Mouse (Mus musculus): ENCODE measurements at regions not wholly inside any gene's neighbourhood (a gene's known extent, or its start where the extent isn't known, plus 50 kb on each side); places are given as distances from the start of the nearest gene placed in this dataset.

DNA sequence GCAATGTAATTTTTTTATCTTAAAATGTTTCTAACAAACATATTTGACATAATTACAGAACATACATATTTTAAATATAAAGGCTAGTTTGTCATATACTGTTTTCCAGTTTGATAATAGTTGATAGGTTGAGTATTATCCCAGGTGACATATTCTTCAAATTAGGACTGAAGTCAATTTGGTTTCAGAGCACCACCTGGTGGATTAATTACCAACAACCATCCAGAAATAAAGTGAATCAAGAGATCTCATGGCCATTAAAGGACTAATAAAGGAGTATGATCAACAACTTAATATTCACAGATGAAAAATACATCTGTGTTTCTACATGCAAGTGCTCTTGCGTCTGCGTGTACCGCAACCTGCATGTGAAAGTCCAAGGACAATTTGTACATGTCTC, 50.3 kb upstream of the Nmu start:
- TF ChIP-seq CTCF (IDR thresholded peaks at IDR 0.05): peak; percentile 78
- Histone ChIP-seq H3K4me2 (ENCODE audit: low read depth, low read length, poor library complexity, severe bottlenecking) (no peak overlapping the region), H3K9ac (replicated peaks; ENCODE audit: low read length, poor library complexity, severe bottlenecking) (no peak overlapping the region), H3K4me1 (ENCODE audit: insufficient read depth, low read length) (no peaks in the 10 kb centered on the region), H3K9me3 (ENCODE audit: low read length) (no peaks in the 10 kb centered on the region), H3K4me3 (ENCODE audit: low read depth, low read length) (no peak overlapping the region), H3K27me3 (ENCODE audit: insufficient read depth, low read length) (no peaks in the 10 kb centered on the region), H3K27ac (ENCODE audit: low read depth, low read length) (no peak overlapping the region), H3K36me3 (ENCODE audit: insufficient read depth, low read length) (no peaks in the 10 kb centered on the region)
- DNase-seq (ENCODE audit: low spot score) (peak; percentile 55), ATAC-seq (ENCODE audit: low FRiP score) (no peak)
- WGBS: 91% methylated on average over 3 of the region's 3 CpGs

DNA sequence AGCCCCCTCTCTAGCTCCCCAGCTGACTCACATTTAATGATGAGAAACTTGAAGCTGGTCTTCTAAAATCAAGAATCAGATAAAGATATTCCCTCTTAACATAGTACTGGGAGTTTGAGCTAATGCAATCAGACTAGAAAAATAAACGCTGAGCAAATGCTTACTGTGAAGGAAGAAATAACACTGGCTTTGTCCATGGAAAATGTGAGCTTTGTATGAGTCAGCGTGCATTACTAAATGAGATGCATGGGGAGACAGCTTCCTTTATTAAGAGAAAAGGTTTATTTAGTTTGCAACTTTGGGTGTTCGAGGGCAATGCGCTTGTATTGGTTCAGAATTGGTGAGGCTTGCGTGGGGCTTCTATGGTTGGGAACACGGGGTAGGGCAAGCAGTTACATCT, 52.7 kb upstream of the Nmu start:
- Histone ChIP-seq H3K27ac (ENCODE audit: low read depth, low read length) (no peak overlapping the region), H3K9ac (replicated peaks; ENCODE audit: low read length, poor library complexity, severe bottlenecking) (no peak overlapping the region), H3K36me3 (ENCODE audit: insufficient read depth, low read length) (no peaks in the 10 kb centered on the region), H3K27me3 (ENCODE audit: insufficient read depth, low read length) (no peaks in the 10 kb centered on the region), H3K4me1 (ENCODE audit: insufficient read depth, low read length) (no peaks in the 10 kb centered on the region), H3K4me3 (ENCODE audit: low read depth, low read length) (no peak overlapping the region), H3K4me2 (ENCODE audit: low read depth, low read length, poor library complexity, severe bottlenecking) (no peak overlapping the region), H3K9me3 (ENCODE audit: low read length) (no peaks in the 10 kb centered on the region)
- ATAC-seq (ENCODE audit: low FRiP score) (no peak), DNase-seq (ENCODE audit: low spot score) (no peak)
- 80% methylated on average over 6 of the region's 6 CpGs for WGBS
- no peak for TF ChIP-seq CTCF (IDR thresholded peaks at IDR 0.05)

GRCm38 (mm10) chr5:76417137-76417536, 53.5 kb upstream of the Nmu start:
- no peak overlapping the region for H3K27ac ChIP-seq (ENCODE audit: low read depth, low read length)
- H3K9ac ChIP-seq (replicated peaks; ENCODE audit: low read length, poor library complexity, severe bottlenecking): no peak overlapping the region
- 77% methylated on average over 4 of the region's 4 CpGs for WGBS
- TF ChIP-seq CTCF (IDR thresholded peaks at IDR 0.05): no peak
- H3K27me3 ChIP-seq (ENCODE audit: insufficient read depth, low read length): no peaks in the 10 kb centered on the region
- no peaks in the 10 kb centered on the region for H3K36me3 ChIP-seq (ENCODE audit: insufficient read depth, low read length)
- no peak for DNase-seq (ENCODE audit: low spot score)
- no peak overlapping the region for H3K4me2 ChIP-seq (ENCODE audit: low read depth, low read length, poor library complexity, severe bottlenecking)
- no peaks in the 10 kb centered on the region for H3K9me3 ChIP-seq (ENCODE audit: low read length)
- no peaks in the 10 kb centered on the region for H3K4me1 ChIP-seq (ENCODE audit: insufficient read depth, low read length)
- H3K4me3 ChIP-seq (ENCODE audit: low read depth, low read length): no peak overlapping the region
- no peak for ATAC-seq (ENCODE audit: low FRiP score)

GRCm38 (mm10) chr5:76418901-76419823, 55.6 kb upstream of the Nmu start:
- Histone ChIP-seq H3K4me2 (ENCODE audit: low read depth, low read length, poor library complexity, severe bottlenecking) (no peak overlapping the region), H3K9ac (replicated peaks; ENCODE audit: low read length, poor library complexity, severe bottlenecking) (no peak overlapping the region), H3K9me3 (ENCODE audit: low read length) (no peaks in the 10 kb centered on the region), H3K27me3 (ENCODE audit: insufficient read depth, low read length) (no peaks in the 10 kb centered on the region), H3K27ac (ENCODE audit: low read depth, low read length) (no peak overlapping the region), H3K4me1 (ENCODE audit: insufficient read depth, low read length) (no peaks in the 10 kb centered on the region), H3K4me3 (ENCODE audit: low read depth, low read length) (no peak overlapping the region), H3K36me3 (ENCODE audit: insufficient read depth, low read length) (no peaks in the 10 kb centered on the region)
- 77% methylated on average over 17 of the region's 17 CpGs for WGBS
- no peak for ATAC-seq (ENCODE audit: low FRiP score)
- TF ChIP-seq CTCF (IDR thresholded peaks at IDR 0.05): no peak
- no peak for DNase-seq (ENCODE audit: low spot score)

- Histone ChIP-seq H3K27me3 (ENCODE audit: insufficient read depth, low read length) (no peaks in the 10 kb centered on the region), H3K9me3 (ENCODE audit: low read length) (no peaks in the 10 kb centered on the region), H3K4me3 (ENCODE audit: low read depth, low read length) (no peak overlapping the region), H3K9ac (replicated peaks; ENCODE audit: low read length, poor library complexity, severe bottlenecking) (no peak overlapping the region), H3K36me3 (ENCODE audit: insufficient read depth, low read length) (no peaks in the 10 kb centered on the region), H3K4me1 (ENCODE audit: insufficient read depth, low read length) (no peaks in the 10 kb centered on the region), H3K27ac (ENCODE audit: low read depth, low read length) (no peak overlapping the region), H3K4me2 (ENCODE audit: low read depth, low read length, poor library complexity, severe bottlenecking) (no peak overlapping the region)
- WGBS: 97% methylated on average over 1 of the region's 1 CpGs
- ATAC-seq (ENCODE audit: low FRiP score) (no peak), DNase-seq (ENCODE audit: low spot score) (no peak)
- no peak for TF ChIP-seq CTCF (IDR thresholded peaks at IDR 0.05)
These were observed 56.3 kb upstream of the Nmu start for GRCm38 (mm10) chr5:76419841-76420240.

DNA sequence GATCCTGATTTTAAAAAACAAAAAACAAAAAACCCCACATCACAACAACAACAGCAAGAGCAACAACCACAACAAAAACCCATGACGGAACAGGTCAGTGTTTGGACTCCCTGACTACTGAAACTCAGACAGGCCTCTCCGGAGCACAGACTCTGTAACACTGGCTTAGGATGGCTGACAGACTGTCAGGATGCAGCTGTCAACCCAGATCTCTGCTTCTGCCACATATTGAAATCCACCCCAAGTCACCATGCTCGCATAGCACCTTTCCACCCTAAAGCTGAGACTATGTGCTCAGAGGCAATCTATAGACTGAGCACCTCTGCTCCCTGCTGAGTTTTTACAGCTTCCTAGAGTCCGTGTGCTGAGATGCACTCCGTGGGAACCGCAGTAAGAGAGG, 57.0 kb upstream of the Nmu start:
- WGBS: 87% methylated on average over 6 of the region's 6 CpGs
- no peak overlapping the region for H3K4me2 ChIP-seq (ENCODE audit: low read depth, low read length, poor library complexity, severe bottlenecking)
- H3K4me1 ChIP-seq (ENCODE audit: insufficient read depth, low read length): no peaks in the 10 kb centered on the region
- H3K9me3 ChIP-seq (ENCODE audit: low read length): no peaks in the 10 kb centered on the region
- DNase-seq (ENCODE audit: low spot score): no peak
- no peaks in the 10 kb centered on the region for H3K36me3 ChIP-seq (ENCODE audit: insufficient read depth, low read length)
- H3K4me3 ChIP-seq (ENCODE audit: low read depth, low read length): no peak overlapping the region
- ATAC-seq (ENCODE audit: low FRiP score): no peak
- no peaks in the 10 kb centered on the region for H3K27me3 ChIP-seq (ENCODE audit: insufficient read depth, low read length)
- H3K27ac ChIP-seq (ENCODE audit: low read depth, low read length): no peak overlapping the region
- no peak for TF ChIP-seq CTCF (IDR thresholded peaks at IDR 0.05)
- no peak overlapping the region for H3K9ac ChIP-seq (replicated peaks; ENCODE audit: low read length, poor library complexity, severe bottlenecking)

Data from midbrain, postnatal 0 days (tissue).